In genomic region chr11:48795221-48795620, GRCm38 (mm10) we compare ENCODE assay signal across 10 mouse cellular contexts.
"Had no signal": no experiment of that assay in that cellular context is flagged by ENCODE, and none has a peak within 500 bp of the region (broad histone marks: within the 10 kb centered on the region; RNA-seq: fewer than 3 reads in every experiment).

No protein-coding gene starts in this region.

- ATAC-seq: inflammation-experienced regulatory T-cells, adult 6 months; intestine, postnatal 0 days; liver, postnatal 0 days; midbrain, embryonic 13.5 days had no signal

- H3K4me2 ChIP-seq: limb, embryonic 12.5 days; liver, embryonic 13.5 days; lung, embryonic 15.5 days; midbrain, embryonic 13.5 days had no signal

- H3K4me3 ChIP-seq: limb, embryonic 12.5 days; liver, embryonic 13.5 days; lung, embryonic 15.5 days; midbrain, embryonic 13.5 days; myocyte had no signal

- H3K9me3 ChIP-seq: limb, embryonic 12.5 days; liver, embryonic 13.5 days; lung, embryonic 15.5 days; midbrain, embryonic 13.5 days had no signal

- H3K27ac ChIP-seq: kidney, postnatal 0 days; limb, embryonic 12.5 days; liver, embryonic 13.5 days; lung, embryonic 15.5 days; midbrain, embryonic 13.5 days had no signal

- H3K36me3 ChIP-seq: limb, embryonic 12.5 days; liver, embryonic 13.5 days; lung, embryonic 15.5 days; midbrain, embryonic 13.5 days had no signal

- H3K27me3 ChIP-seq: limb, embryonic 12.5 days; liver, embryonic 13.5 days; lung, embryonic 15.5 days; midbrain, embryonic 13.5 days had no signal

- H3K9ac ChIP-seq: limb, embryonic 12.5 days; liver, embryonic 13.5 days; liver, postnatal 0 days; lung, embryonic 15.5 days; midbrain, embryonic 13.5 days had no signal

- DNase-seq: liver; liver, embryonic 13.5 days; liver, postnatal 0 days had no signal
